Mouse (Mus musculus) megakaryocyte, adult 5-6 weeks (primary cell): ENCODE results near the gene Pcnx3. TPM values are rescaled to one million over a fixed set of nuclear protein-coding genes. Genes with fewer than 3 reads are reported as not detected.
"Not testable (repeated sequence)": the region's sequence is repeated elsewhere in the genome, so short reads cannot be mapped to it uniquely, and the experiment has no call there.

Source experiments
- ATAC-seq: 2 replicates; pipeline ENCODE4 v1.8.0; 2016; ENCODE audit warnings: mild to moderate bottlenecking, inconsistent platforms; ENCODE audit not compliant: poor library complexity, severe bottlenecking
- total RNA-seq, 2 experiments: library from RNA; stranded (forward) in 1 of 2; stranded (reverse) in 1 of 2; fragments of 153-499, 151-499 nt in 1 of 2; fragments of 221-1000, 200-1000 nt in 1 of 2; gene quantifications; 2 replicates each; pipeline versions ENCODE4 v1.2.3 to v1.2.4; 2015 to 2017

The Pcnx3 gene
- total RNA-seq, 2 experiments from 2014 or later = 19.3 to 33.1 TPM

DNA sequence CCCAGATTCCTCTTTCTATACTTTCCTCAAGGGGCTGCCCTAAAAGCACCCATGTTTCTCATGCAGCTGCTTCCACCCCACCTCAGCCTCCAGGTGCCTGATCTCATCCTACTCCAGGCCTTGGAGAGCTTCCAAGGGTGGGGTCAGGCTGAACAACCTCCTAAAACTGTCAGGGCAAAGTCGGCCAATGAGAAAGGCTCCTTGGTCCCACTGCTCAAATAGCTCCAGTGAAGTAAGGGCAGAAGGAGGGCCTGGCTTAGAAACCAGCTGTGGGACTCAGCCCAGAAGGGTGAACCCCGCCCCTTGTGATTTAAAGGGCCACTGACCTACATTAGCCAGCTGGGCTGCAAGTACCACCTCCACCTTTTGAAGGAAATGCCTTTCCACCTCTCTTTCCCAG lies 25.0 kb upstream of the Pcnx3 start:
- ATAC-seq = peak; percentile 43

DNA sequence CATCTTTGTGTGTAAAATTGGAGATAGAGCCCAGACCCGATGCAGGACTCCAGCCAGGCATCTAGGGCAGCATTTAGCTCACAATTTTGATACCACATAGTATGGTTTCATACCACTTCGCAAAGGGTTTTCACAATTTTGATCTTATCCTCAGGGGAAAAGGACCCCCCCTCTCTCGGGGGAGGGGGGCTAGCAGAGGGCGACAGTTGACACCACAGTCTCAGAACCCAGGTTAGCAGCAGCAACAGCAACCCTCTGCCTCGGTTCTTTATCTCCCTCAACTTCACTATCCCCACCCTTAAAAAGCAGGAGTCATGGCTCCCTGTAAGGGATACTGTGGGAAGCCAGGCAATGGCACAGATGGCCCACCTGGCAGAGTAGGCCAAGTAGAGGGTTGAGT lies 24.5 kb upstream of the Pcnx3 start:
- ATAC-seq = no peak

DNA sequence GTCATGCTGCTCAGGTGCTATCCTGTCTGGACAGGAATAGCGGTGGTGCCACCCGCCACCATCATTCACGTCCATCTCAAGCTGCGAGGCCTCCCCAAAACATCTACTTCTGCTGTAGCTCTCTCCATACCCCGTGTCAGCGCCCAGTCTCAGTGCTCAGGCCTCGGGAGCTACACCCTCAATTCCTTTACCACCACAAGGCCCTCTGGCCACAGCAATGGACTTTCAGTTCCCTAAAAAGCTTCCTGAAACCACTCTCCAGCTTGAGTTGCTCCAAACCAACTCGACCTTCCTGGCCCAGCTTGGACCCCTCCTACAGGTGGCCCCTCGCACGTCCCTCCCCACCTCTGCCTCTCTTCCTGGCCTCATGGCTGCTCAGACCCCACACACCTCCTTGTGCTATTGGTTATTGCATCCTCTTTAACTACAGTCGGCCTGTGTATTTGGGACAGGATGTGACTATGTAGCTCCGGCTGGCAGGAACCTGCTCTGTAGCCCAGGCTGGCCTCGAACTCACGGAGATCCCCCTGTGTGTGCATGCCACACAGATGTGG lies 23.3 kb upstream of the Pcnx3 start:
- peak; percentile 77 for ATAC-seq

DNA sequence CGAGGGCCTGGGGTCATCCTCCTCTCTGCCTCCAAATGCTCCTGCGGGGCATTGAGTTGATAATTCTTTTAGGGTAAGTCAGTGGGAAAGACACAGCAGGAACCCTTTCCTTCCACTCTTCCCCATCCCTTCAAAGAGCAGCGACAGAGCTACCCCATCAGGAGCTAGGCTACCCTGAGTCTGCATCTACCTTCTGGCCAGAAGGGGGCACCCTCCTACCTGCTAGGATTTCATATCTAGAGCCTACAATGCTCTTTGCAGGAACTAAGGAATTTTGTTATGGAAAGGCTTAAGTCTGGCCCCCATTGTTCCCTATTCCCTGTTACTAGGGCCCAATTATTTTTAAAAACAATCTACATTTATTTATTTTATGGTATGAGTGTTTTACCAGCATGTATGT lies 22.5 kb upstream of the Pcnx3 start:
- ATAC-seq = peak; percentile 36; the same call in 1 of the 2 replicates

DNA sequence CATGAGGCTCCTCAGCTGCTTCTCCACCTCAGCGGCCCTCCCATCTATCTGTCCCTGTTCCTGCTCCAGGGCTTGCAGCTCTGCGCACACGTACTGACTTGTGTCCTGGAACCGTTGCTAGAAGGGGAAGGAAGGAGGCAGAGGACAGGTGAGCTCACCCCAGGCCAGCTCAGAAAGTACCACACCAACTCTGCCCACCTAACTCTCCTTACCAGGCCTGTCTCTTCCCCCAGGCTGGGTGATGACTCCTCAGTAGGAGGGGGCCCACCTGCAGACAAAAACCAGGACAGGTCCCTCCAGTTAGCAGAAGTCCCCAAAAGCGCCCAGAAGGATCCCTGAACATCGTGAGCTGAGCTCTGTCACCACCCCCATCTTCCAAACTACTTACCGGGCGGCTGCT lies 21.9 kb upstream of the Pcnx3 start:
- no peak for ATAC-seq

GRCm38 (mm10) chr19:5710068-5710467 lies 21.4 kb upstream of the Pcnx3 start:
- ATAC-seq = no peak

- peak; percentile 66 for ATAC-seq
Measured at GRCm38 (mm10) chr19:5704801-5705571, 16.3 kb upstream of the Pcnx3 start.

DNA sequence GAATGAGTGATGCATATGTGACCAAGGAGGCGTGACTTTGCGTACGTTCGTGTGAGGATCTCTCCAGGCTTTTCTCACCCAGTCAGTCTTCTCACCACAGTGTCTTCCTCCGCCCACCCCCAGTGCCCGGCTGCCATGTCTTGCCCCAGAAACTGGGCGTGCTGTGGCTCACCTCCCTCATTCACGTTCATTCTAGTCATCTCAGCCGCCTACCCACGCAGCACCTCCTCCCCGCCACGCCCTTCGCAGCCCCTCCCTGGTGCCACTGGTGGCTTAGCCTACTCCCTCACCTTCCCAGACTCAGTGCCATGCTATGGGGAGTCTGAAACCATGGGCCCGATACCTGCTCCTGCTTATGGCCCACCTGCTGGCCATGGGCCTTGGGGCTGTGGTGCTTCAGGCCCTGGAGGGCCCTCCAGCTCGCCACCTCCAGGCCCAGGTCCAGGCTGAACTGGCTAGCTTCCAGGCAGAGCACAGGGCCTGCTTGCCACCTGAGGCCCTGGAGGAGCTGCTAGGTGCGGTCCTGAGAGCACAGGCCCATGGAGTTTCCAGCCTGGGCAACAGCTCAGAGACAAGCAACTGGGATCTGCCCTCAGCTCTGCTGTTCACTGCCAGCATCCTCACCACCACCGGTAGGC lies 15.6 kb upstream of the Pcnx3 start, which contains the start of gene Kcnk7:
Gene Kcnk7, plus strand, starts transcription at position 205 of the 638 bp plus-strand sequence.
- ATAC-seq = peak; percentile 22; the same call in 1 of the 2 replicates

GRCm38 (mm10) chr19:5695849-5696462 lies 7.2 kb upstream of the Pcnx3 start:
- no peak for ATAC-seq

- ATAC-seq = no peak
Measured at GRCm38 (mm10) chr19:5693801-5694200, 5.1 kb upstream of the Pcnx3 start.

- ATAC-seq = no peak
Measured at GRCm38 (mm10) chr19:5692913-5693396, 4.2 kb upstream of the Pcnx3 start.

DNA sequence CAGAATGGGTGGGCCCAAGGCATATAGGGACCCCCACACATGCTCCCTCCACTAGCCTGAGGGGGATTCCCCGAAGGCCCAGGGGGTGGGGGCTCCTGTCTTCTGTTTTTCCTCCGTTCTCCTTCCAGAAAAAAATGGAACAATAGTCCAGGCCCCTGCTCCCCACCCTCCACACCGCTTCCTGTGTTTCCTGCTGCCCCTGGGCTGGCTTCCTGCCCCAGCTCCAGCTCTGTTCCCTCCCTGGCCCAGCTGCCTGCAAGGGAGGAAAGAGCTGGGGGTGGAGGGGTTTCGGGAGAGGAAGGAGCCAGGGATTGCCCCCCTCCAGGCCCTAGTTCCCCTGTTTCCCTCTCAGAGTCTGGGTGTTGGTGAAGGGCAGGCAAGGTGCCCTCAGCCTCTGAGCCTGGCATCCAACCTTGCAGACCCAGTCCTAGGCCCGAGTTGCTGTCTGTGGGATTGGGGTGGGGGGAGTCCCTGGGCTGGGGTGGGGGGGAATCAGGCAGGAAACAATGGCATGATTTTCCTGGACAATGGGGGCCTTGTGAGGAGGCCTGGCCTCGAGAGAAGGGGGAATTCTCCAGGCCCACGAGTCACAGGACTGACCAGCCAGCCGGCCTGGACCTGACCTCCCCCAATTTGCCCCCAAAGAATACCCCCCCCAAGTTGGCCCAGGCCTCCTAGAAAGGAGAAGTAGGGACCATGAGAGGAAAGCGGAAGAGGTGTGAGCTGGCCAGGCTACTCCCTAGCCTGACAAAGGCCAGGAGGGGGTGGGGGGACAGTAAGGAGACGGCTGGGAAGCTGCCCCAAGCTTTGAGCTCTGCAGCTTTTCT lies 3.6 kb upstream of the Pcnx3 start:
- peak; percentile 23 for ATAC-seq

- ATAC-seq = no peak
Measured at GRCm38 (mm10) chr19:5691601-5692000, 2.9 kb upstream of the Pcnx3 start.

DNA sequence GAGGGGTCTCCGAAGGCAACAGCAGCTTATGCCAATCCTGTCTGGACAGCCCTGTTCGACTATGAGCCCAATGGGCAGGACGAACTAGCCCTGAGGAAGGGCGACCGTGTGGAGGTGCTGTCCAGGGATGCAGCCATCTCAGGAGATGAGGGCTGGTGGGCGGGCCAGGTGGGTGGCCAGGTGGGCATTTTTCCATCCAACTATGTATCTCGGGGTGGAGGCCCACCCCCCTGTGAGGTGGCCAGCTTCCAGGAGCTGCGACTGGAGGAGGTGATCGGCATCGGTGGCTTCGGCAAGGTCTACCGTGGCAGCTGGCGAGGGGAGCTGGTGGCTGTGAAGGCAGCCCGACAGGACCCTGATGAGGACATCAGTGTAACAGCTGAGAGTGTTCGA lies 1.6 kb upstream of the Pcnx3 start:
- no peak for ATAC-seq

GRCm38 (mm10) chr19:5689565-5690342 lies 1.0 kb upstream of the Pcnx3 start:
- ATAC-seq = peak; percentile 68

DNA sequence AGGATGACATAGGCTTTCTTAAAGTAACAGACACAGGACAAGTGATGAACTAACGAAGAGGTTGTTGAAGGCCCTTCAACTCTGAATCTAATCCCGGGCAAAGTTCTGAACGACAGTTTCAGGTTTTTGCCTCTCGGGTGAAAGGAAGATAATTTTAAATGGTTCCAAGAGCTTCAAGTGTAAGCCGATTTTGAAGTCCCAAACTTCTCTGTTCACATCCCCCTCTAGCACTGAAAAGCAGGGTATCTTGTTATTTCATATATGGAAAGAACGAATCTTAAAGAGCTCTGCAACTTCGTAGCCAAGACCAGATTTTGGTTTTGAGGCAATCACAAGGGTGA lies 350 bp upstream of the Pcnx3 start:
- ATAC-seq = no peak

GRCm38 (mm10) chr19:5687738-5688137 lies 970 bp downstream of the Pcnx3 start:
- no peak for ATAC-seq

DNA sequence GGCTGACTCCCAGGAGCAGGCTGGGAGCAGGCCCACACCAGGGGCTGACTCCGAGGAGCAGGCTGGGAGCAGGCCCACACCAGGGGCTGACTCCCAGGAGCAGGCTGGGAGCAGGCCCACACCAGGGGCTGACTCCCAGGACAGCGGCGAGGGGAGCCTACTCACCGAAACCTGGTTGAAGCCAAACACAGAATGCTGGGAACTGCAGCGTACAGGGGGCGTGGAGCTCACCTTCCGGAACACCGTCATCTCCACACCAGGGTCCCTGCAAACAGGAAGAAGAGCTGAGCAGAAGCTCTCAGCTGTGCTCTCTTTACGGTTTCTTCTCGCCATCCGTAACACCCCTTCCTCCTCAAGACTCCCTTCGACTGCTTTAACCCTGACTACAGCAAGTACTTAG lies 1.8 kb downstream of the Pcnx3 start:
- ATAC-seq = not testable (repeated sequence)

DNA sequence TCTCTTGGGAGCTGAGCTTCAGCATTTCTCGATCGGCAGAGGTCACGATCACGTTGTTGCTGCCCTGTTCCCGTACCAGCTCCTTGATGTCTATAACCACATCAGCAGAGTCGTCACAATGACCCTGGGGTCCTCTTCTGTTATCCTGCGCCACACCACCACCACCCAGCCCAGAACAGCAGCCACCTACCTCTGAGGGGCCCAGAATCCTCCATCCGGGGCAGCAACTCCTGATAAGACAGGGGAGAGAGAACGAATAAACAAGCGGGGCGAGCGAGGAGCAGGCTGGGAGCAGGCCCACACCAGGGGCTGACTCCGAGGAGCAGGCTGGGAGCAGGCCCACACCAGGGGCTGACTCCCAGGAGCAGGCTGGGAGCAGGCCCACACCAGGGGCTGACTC lies 2.3 kb downstream of the Pcnx3 start:
- ATAC-seq = no peak

DNA sequence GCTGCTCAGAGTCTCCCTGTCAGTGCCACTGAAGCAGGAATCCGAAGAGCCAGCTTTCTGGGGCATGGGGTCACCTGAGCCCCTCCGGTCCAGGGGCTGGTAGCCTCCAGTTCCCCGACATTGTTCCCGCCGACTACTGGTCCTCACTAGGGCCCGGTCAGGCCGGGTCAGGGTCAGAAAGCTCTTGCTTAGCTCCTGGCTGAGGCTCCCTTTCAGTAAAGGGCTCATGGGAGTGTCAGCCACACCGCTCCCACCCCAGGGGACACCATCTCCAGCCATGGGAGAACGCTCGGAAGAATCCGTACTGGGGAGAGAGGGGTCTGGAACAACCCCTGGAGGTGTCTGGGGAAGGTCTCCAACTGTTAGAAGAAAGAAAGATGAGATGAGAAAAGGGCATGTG lies 2.8 kb downstream of the Pcnx3 start:
- no peak for ATAC-seq
